Mouse (Mus musculus): ENCODE results near the gene Tcf7l1. TPM values are rescaled to one million over a fixed set of nuclear protein-coding genes. Genes with fewer than 3 reads are reported as not detected.

Tcf7l1 gene
- polyA plus RNA-seq, 1 experiment from 2014 or later: 48.8 TPM

DNA sequence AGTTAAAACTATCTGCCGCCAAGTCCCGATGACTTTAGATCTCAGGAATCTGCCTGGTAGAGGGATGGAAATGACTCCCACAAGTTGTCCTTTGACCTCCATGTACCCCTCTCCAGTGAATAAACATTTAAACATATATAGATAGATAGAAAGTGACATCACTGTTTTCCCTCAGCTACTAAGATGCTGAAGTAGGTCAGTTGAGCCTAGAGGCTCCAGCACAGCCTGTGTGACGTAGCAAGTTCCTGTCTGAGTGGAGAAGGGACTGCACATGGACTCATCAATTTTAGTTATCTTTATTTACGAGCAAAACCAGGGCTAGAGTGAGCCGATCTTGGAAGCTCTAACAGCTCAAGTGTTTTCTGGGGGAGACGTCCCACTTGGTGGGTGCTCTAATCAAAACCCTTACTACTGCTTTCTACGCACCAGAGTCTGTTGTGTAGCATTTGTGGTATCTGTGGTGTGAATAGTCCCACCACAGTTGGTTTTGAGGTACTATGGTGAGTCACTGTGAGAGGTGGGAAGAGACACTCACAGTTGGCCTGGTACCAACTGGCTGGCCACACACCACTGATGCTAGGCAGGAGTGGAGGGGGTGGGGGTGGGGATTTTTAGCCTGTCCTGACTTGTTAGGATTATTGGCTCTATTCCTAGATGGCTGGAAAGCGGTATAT, 129.2 kb downstream of the Tcf7l1 start:
- Histone ChIP-seq H3K27me3 (ENCODE audit: control insufficient read depth, insufficient read depth, low read length) (no peaks in the 10 kb centered on the region), H3K27ac (ENCODE audit: low read depth, low read length) (peak overlapping the region; percentile 60; the same call in 1 of the 2 replicates), H3K9ac (ENCODE audit: low read depth, low read length) (no peak overlapping the region), H3K4me2 (replicated peaks; ENCODE audit: low read depth, low read length) (no peak overlapping the region), H3K4me1 (ENCODE audit: control insufficient read depth, insufficient read depth, low read length) (peaks cover 54% of the 10 kb centered on the region), H3K4me3 (ENCODE audit: low read length) (no peak overlapping the region), H3K9me3 (ENCODE audit: control insufficient read depth, low read length) (no peaks in the 10 kb centered on the region), H3K36me3 (ENCODE audit: control insufficient read depth, insufficient read depth, low read length) (no peaks in the 10 kb centered on the region)
- WGBS: 31% methylated on average over 8 of the region's 8 CpGs
- ATAC-seq (ENCODE audit: low FRiP score, low TSS enrichment): peak; percentile 20; the same call in 1 of the 2 replicates

DNA sequence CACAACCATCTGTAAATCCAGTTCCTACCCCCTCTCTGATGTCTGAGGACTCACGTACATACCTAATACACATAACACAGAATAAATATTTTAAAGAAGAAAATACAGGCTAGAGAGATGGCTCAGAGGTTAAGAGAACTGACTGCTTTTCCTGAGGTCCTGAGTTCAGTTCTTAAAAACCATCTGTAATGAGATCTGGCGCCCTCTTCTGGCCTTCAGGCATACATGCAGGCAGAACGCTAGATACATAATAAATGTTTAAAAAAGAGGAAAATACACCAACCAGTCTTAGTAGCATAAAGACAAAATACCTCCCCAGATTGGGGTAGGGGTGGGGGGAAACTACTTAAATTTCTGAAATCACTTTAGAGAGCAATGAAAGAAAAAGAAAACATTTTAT, 131.0 kb downstream of the Tcf7l1 start:
- no peak overlapping the region for H3K9ac ChIP-seq (ENCODE audit: low read depth, low read length)
- 66% methylated on average over 3 of the region's 3 CpGs for WGBS
- no peaks in the 10 kb centered on the region for H3K27me3 ChIP-seq (ENCODE audit: control insufficient read depth, insufficient read depth, low read length)
- H3K4me1 ChIP-seq (ENCODE audit: control insufficient read depth, insufficient read depth, low read length): peaks cover 58% of the 10 kb centered on the region
- H3K4me2 ChIP-seq (replicated peaks; ENCODE audit: low read depth, low read length): no peak overlapping the region
- no peaks in the 10 kb centered on the region for H3K36me3 ChIP-seq (ENCODE audit: control insufficient read depth, insufficient read depth, low read length)
- no peaks in the 10 kb centered on the region for H3K9me3 ChIP-seq (ENCODE audit: control insufficient read depth, low read length)
- H3K27ac ChIP-seq (ENCODE audit: low read depth, low read length): no peak overlapping the region
- ATAC-seq (ENCODE audit: low FRiP score, low TSS enrichment): no peak
- H3K4me3 ChIP-seq (ENCODE audit: low read length): no peak overlapping the region

DNA sequence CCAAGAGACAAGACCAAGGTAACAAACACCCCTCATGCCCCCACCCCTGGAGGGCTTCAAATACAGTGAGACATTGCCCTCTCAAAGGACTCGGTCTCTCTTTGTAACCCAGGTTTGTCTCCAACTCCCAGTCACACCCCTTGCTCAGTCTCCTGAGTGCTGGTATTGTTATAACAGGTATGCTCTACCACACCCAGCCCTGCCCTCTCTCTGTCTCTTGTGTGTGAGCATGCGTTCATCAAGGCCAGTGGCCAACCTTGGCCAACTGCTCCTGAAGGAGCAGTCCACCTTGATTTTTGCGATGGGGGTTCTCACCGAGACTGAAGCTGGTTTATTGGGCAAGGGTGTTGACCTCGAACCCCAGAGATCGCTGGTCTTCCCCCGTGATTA, 133.0 kb downstream of the Tcf7l1 start:
- H3K4me1 ChIP-seq (ENCODE audit: control insufficient read depth, insufficient read depth, low read length): peaks cover 52% of the 10 kb centered on the region
- H3K27ac ChIP-seq (ENCODE audit: low read depth, low read length): peak overlapping the region; percentile 94
- H3K9ac ChIP-seq (ENCODE audit: low read depth, low read length): peak overlapping the region; percentile 18; the same call in 1 of the 2 replicates
- H3K4me2 ChIP-seq (replicated peaks; ENCODE audit: low read depth, low read length): peak overlapping the region; percentile 46
- no peaks in the 10 kb centered on the region for H3K27me3 ChIP-seq (ENCODE audit: control insufficient read depth, insufficient read depth, low read length)
- H3K36me3 ChIP-seq (ENCODE audit: control insufficient read depth, insufficient read depth, low read length): no peaks in the 10 kb centered on the region
- H3K9me3 ChIP-seq (ENCODE audit: control insufficient read depth, low read length): no peaks in the 10 kb centered on the region
- WGBS: 55% methylated on average over 7 of the region's 7 CpGs
- H3K4me3 ChIP-seq (ENCODE audit: low read length): peak overlapping the region; percentile 26; the same call in 1 of the 2 replicates
- no peak for ATAC-seq (ENCODE audit: low FRiP score, low TSS enrichment)

DNA sequence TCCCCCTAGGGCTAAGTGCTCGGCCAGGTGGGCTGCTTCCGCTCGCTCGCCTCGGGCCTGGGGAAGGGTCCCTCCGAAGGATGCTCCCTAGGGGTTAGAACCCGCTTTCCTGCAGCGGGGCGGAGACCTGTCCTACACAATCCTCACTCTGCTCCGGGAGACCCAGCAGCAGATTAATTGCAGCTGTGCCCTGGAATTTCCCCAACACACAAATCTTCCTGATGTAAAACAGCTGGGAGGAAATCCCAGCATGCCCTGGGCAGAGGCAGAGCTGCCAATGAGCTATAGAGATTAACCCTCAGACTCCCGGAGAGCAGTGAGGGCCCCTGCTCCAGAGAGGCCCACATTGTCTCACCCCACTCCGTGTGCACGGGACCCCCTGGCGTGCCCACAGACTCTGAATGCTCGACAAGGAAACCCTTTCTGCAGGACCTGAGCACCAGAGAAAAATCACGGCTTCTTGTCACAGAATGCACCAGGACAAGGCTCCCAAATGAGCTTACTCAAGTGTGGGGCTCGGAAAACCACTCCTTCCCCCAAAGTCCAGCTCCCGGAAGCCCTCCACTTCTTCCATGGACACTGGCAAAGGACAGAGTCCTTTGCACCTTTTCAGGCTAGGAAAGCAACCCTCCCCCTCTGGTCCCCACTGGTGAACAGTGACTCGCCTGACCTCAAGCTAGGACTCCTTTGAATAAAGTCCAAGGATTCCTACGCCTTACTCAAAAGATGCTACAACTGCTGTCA, 133.6 kb downstream of the Tcf7l1 start:
- 6% methylated on average over 20 of the region's 20 CpGs for WGBS
- H3K4me3 ChIP-seq (ENCODE audit: low read length): peak overlapping the region; percentile 26
- H3K4me1 ChIP-seq (ENCODE audit: control insufficient read depth, insufficient read depth, low read length): peaks cover 52% of the 10 kb centered on the region
- peak overlapping the region; percentile 29; the same call in 1 of the 2 replicates for H3K9ac ChIP-seq (ENCODE audit: low read depth, low read length)
- peak overlapping the region; percentile 46 for H3K4me2 ChIP-seq (replicated peaks; ENCODE audit: low read depth, low read length)
- H3K9me3 ChIP-seq (ENCODE audit: control insufficient read depth, low read length): no peaks in the 10 kb centered on the region
- peak overlapping the region; percentile 94 for H3K27ac ChIP-seq (ENCODE audit: low read depth, low read length)
- peak; percentile 94 for ATAC-seq (ENCODE audit: low FRiP score, low TSS enrichment)
- H3K27me3 ChIP-seq (ENCODE audit: control insufficient read depth, insufficient read depth, low read length): no peaks in the 10 kb centered on the region
- no peaks in the 10 kb centered on the region for H3K36me3 ChIP-seq (ENCODE audit: control insufficient read depth, insufficient read depth, low read length)

DNA sequence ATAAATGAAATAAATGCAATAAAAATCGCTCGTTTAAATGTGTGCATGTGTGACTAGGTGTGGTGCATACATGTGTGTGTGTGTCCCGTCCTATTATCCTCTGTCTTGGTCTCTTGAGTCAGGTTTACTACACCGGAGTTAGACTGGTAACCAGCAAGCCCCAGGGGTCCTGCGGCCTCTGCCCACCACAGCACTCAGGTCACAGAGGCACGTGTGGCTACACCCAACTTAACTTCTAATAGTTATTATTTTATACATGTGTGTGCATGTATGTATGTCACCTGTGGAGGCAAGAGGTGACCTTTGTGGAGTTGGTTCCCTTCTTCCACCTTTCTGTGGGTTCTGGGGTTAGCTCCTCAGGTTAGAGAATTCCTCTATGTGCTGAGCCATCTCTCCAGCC, 134.7 kb downstream of the Tcf7l1 start:
- Histone ChIP-seq H3K9ac (ENCODE audit: low read depth, low read length) (no peak overlapping the region), H3K36me3 (ENCODE audit: control insufficient read depth, insufficient read depth, low read length) (no peaks in the 10 kb centered on the region), H3K27me3 (ENCODE audit: control insufficient read depth, insufficient read depth, low read length) (no peaks in the 10 kb centered on the region), H3K27ac (ENCODE audit: low read depth, low read length) (peak overlapping the region; percentile 94; the same call in 1 of the 2 replicates), H3K4me2 (replicated peaks; ENCODE audit: low read depth, low read length) (no peak overlapping the region), H3K4me1 (ENCODE audit: control insufficient read depth, insufficient read depth, low read length) (peaks cover 48% of the 10 kb centered on the region), H3K4me3 (ENCODE audit: low read length) (no peak overlapping the region), H3K9me3 (ENCODE audit: control insufficient read depth, low read length) (no peaks in the 10 kb centered on the region)
- no peak for ATAC-seq (ENCODE audit: low FRiP score, low TSS enrichment)
- 87% methylated on average over 6 of the region's 6 CpGs for WGBS

DNA sequence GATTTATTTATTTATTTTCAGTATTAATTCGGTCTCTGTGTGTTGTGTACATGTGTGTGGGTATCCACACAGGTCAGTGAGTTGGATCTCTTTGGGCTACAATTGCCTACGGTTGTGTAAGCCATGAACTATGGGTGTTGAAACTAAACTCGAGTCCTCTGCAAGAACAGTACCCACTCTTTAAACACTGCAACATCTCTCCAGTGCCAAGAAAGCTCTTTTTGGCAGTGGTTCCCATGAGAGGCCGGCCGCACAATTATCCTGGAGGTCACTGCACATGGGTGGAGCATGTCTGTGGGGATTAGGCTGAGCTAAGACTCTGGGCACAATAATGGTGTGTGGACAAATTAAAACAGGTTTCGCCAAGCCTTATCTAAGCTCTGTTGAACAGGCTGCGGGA, 135.6 kb downstream of the Tcf7l1 start:
- Histone ChIP-seq H3K27ac (ENCODE audit: low read depth, low read length) (0 out of 2 replicates have a peak overlapping the region, but pooled peaks have one; percentile 33), H3K4me3 (ENCODE audit: low read length) (no peak overlapping the region)
- no peak for ATAC-seq (ENCODE audit: low FRiP score, low TSS enrichment)

DNA sequence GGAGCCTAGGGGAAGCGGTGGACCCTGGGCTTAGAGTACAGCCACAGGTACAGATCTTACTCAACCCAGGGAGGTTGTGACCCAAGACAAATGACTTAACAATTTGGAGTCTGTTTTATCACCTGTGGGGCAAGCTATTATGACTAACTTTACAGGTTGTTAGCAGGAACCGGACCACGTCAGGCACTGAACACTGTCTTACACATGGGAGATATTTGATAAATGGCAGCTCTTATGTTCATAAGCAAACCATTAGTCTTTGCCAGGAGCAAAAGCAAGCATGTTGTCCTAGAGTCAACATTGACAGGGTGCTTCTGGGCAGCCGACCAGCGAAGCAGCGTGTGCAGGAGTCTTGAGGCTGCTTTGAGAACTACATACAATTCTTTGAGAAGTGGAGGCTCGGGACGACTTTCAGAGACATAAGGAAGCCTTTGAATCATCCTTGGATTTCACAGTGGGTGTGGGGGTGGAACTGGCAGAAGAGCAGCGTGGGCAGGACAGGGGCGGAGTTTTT, 138.7 kb downstream of the Tcf7l1 start:
- no peak for ATAC-seq (ENCODE audit: low FRiP score, low TSS enrichment)
- Histone ChIP-seq H3K27me3 (ENCODE audit: control insufficient read depth, insufficient read depth, low read length) (no peaks in the 10 kb centered on the region), H3K4me3 (ENCODE audit: low read length) (no peak overlapping the region), H3K9ac (ENCODE audit: low read depth, low read length) (no peak overlapping the region), H3K9me3 (ENCODE audit: control insufficient read depth, low read length) (no peaks in the 10 kb centered on the region), H3K4me1 (ENCODE audit: control insufficient read depth, insufficient read depth, low read length) (peaks cover 44% of the 10 kb centered on the region), H3K27ac (ENCODE audit: low read depth, low read length) (no peak overlapping the region), H3K36me3 (ENCODE audit: control insufficient read depth, insufficient read depth, low read length) (peaks cover 13% of the 10 kb centered on the region; the same call in 1 of the 2 replicates), H3K4me2 (replicated peaks; ENCODE audit: low read depth, low read length) (no peak overlapping the region)
- WGBS: 53% methylated on average over 10 of the region's 10 CpGs

More for the DNA sequence above, 135.6 kb downstream of the Tcf7l1 start:
- Histone ChIP-seq H3K27me3 (ENCODE audit: control insufficient read depth, insufficient read depth, low read length) (no peaks in the 10 kb centered on the region), H3K36me3 (ENCODE audit: control insufficient read depth, insufficient read depth, low read length) (peaks cover under 1% of the 10 kb centered on the region; the same call in 1 of the 2 replicates), H3K4me1 (ENCODE audit: control insufficient read depth, insufficient read depth, low read length) (peaks cover 47% of the 10 kb centered on the region), H3K9ac (ENCODE audit: low read depth, low read length) (no peak overlapping the region), H3K9me3 (ENCODE audit: control insufficient read depth, low read length) (no peaks in the 10 kb centered on the region), H3K4me2 (replicated peaks; ENCODE audit: low read depth, low read length) (no peak overlapping the region)
- WGBS: 85% methylated on average over 7 of the region's 7 CpGs

DNA sequence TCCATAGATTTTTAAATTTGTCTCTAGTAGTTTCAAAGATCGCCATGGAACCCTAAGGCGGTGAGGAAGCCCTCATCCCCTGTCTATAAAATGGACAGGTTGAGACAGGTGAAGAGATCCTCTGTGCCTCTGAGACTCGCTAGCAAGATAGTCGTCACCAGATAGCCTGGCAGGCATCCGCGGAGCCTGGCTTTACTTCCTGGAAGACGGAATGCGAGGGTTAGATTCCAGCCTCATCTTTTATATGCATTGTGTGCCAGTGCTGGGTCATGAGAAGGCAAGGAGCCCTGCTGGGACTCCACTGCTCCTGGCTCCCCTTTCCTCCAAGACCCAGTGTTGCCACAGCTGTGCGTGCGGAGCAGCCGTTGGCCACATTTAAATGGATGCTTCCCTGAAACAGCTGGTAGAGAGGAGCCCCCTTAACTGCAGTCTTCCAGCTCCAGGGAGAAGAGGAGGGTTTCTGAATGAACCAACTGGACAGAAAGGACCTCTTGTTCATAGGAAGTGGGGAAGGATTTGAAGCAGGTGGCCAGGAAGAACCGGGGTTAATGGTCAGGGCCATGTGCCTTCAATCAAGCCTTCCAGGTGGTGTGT, 141.0 kb downstream of the Tcf7l1 start:
- no peaks in the 10 kb centered on the region for H3K9me3 ChIP-seq (ENCODE audit: control insufficient read depth, low read length)
- 56% methylated on average over 12 of the region's 12 CpGs for WGBS
- peaks cover 13% of the 10 kb centered on the region; the same call in 1 of the 2 replicates for H3K36me3 ChIP-seq (ENCODE audit: control insufficient read depth, insufficient read depth, low read length)
- H3K27me3 ChIP-seq (ENCODE audit: control insufficient read depth, insufficient read depth, low read length): no peaks in the 10 kb centered on the region
- no peak overlapping the region for H3K9ac ChIP-seq (ENCODE audit: low read depth, low read length)
- 0 out of 2 replicates have a peak overlapping the region, but pooled peaks have one; percentile 17 for H3K27ac ChIP-seq (ENCODE audit: low read depth, low read length)
- no peak for ATAC-seq (ENCODE audit: low FRiP score, low TSS enrichment)
- H3K4me2 ChIP-seq (replicated peaks; ENCODE audit: low read depth, low read length): no peak overlapping the region
- no peak overlapping the region for H3K4me3 ChIP-seq (ENCODE audit: low read length)
- peaks cover 24% of the 10 kb centered on the region; the same call in 1 of the 2 replicates for H3K4me1 ChIP-seq (ENCODE audit: control insufficient read depth, insufficient read depth, low read length)

Data from kidney, embryonic 14.5 days (tissue).